Mouse (Mus musculus) kidney, adult 2 months (tissue): Measurements from ENCODE around the gene Gstp2.

ENCODE experiments used
- CTCF ChIP-seq: fragments of 200-500 bp; conservative IDR thresholded peaks from 2 replicates; pipeline ENCODE4 v1.5.1; 2011; ENCODE audit warnings: low read depth, mild to moderate bottlenecking, control low read depth, low read length, moderate library complexity, mixed read lengths; ENCODE audit not compliant: insufficient read depth, insufficient read length
- POLR2A ChIP-seq: fragments of 200-500 bp; IDR thresholded peaks from one replicate; pipeline ENCODE4 v1.6.1; 2011; ENCODE audit warnings: low read depth, low read length, control low read depth

- TF ChIP-seq CTCF (no peak), POLR2A (no peak)
Observed at GRCm38 (mm10) chr19:4070756-4071155, 24.9 kb upstream of the Gstp2 start.
